Mouse (Mus musculus) heart, adult 2 months (tissue): Measurements from ENCODE around the gene Plxna4.

Experiments used
- CTCF ChIP-seq: fragments of 200-600 bp; IDR thresholded peaks from 2 replicates; pipeline ENCODE4 v1.8.1; 2022; ENCODE audit warnings: antibody characterized with exemption, mild to moderate bottlenecking, moderate library complexity
- POLR2A ChIP-seq: fragments of 200-500 bp; IDR thresholded peaks from 2 replicates; pipeline ENCODE4 v1.6.1; 2011; ENCODE audit warnings: mild to moderate bottlenecking, low read depth, low read length, control low read depth; ENCODE audit not compliant: insufficient read depth

DNA sequence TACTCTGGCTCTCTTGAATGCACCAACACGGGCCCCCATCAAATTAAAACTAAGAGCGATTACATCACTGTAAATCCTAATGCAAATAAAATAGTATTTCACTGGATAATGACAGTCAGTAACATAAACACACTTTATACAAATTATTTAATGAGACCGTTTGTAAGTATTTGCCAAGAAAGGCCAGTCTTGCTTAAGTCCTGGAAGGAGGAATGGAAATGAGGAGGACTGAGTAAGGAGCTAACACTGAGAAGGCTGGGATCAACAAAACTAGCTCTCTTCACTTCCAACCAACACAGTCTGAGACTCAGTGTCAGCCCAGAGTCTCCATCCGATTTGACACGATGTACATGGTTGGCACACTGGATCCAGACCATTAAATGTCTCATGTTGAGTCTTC, 16.5 kb downstream of the Plxna4 start:
- TF ChIP-seq POLR2A (no peak), CTCF (no peak)
